Mouse (Mus musculus) testis, adult 2 months (tissue): ENCODE results near the gene Svs6.

ENCODE experiments used
- CTCF ChIP-seq: fragments of 200-500 bp; IDR thresholded peaks from 2 replicates; pipeline ENCODE4 v1.5.1; 2012; ENCODE audit warnings: low read depth, mild to moderate bottlenecking, inconsistent platforms, low read length, moderate library complexity; ENCODE audit not compliant: control insufficient read depth, insufficient read depth, insufficient replicate concordance
- POLR2A ChIP-seq: fragments of 200-500 bp; IDR thresholded peaks from 2 replicates; pipeline ENCODE4 v1.6.1; 2012; ENCODE audit warnings: low read depth, mild to moderate bottlenecking, inconsistent platforms, low read length, moderate library complexity; ENCODE audit not compliant: control insufficient read depth

DNA sequence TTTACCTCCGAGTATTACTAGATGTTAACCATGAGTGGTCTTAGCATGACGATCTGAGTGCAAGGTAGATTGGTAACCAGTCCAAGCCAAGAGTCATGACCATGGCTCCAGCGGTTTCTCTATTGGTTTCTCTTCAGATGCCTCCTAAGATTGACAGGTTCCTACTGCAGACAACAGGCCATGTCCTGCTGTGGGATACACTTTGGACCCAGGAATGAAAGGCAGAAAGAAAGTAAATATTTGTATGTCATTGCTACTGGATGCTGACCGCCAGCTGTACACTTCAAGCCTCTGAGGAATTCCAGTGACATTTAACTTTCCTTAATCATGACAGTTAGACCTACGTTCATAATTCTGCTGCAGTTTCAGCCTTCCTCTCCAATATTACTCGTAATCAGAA is 4.4 kb downstream of the Svs6 start:
- no peak for TF ChIP-seq POLR2A
- TF ChIP-seq CTCF, result no peak
